Mouse (Mus musculus) kidney, adult 2 months (tissue): ENCODE results near the gene Enc1.

Experiments used
- CTCF ChIP-seq: fragments of 200-500 bp; conservative IDR thresholded peaks from 2 replicates; pipeline ENCODE4 v1.5.1; 2011; ENCODE audit warnings: low read depth, mild to moderate bottlenecking, control low read depth, low read length, moderate library complexity, mixed read lengths; ENCODE audit not compliant: insufficient read depth, insufficient read length
- POLR2A ChIP-seq: fragments of 200-500 bp; IDR thresholded peaks from one replicate; pipeline ENCODE4 v1.6.1; 2011; ENCODE audit warnings: low read depth, low read length, control low read depth

DNA sequence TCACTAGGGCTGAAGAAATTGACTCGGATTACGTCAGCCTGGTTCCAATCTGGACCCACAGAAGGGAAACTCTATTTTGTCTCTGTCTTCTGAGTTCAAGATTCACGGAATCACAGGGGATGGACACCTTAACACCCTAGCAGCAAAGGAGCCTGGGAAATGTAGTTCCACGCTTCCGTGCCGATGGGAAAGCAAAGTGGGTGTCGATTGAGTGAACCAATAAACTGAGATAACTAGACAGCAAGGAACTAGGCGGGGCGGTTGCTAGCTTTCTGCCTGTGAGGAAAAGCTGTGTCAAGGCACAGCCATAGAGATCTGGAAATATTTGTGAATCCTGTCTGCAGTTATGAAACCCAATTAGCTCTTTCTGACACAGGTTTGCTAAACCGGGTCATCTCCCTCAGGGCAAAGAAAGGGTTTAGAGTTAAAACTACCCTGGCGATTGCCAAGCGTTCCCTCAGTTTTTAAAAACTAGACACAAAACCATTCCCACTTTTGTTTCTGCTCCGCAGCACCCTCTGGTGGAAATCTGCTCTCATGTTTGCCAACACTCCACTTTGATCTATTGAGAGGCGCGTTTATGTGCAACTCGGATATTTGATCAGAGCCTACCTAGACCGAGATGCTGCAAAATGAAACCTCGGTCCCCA lies 35.7 kb upstream of the Enc1 start:
- TF ChIP-seq POLR2A: no peak
- TF ChIP-seq CTCF: peak; percentile 61
